Mouse (Mus musculus) CH12F3 (cell line): ENCODE data around the gene Copg2.
"Not testable (repeated sequence)": the region's sequence is repeated elsewhere in the genome, so short reads cannot be mapped to it uniquely, and the experiment has no call there.

Experiments
- in situ Hi-C: fragments of 300-500 bp; cut with MboI; formaldehyde crosslinking; loops from 2 replicates; pipeline ENCODE4 v1.14.3; 2020; ENCODE audit warnings: low sequenced_read_pairs

The Copg2 gene

GRCm38 (mm10) chr6:30832241-30832640, 64.4 kb downstream of the Copg2 start:
- in situ Hi-C loops: no loop called here

DNA sequence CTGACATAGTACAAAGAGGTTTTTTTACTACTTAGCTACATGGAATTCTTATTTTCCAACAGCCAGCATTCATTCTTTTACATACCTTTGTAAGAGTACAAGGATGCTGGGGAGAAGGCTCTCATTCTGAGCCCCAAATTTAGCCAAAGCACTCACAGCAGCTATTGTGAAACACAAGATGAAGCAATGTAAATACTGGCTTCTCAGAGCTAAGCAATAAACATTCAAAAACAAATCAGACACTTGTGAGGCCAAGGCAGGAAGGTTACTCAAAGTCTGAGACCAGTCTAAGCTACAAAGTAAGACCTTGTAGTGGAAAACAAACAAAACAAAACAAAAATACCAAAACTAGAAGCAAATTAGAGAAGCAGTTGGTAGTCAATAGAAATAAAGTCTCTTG, 83.0 kb downstream of the Copg2 start:
- in situ Hi-C loops: no loop called here

DNA sequence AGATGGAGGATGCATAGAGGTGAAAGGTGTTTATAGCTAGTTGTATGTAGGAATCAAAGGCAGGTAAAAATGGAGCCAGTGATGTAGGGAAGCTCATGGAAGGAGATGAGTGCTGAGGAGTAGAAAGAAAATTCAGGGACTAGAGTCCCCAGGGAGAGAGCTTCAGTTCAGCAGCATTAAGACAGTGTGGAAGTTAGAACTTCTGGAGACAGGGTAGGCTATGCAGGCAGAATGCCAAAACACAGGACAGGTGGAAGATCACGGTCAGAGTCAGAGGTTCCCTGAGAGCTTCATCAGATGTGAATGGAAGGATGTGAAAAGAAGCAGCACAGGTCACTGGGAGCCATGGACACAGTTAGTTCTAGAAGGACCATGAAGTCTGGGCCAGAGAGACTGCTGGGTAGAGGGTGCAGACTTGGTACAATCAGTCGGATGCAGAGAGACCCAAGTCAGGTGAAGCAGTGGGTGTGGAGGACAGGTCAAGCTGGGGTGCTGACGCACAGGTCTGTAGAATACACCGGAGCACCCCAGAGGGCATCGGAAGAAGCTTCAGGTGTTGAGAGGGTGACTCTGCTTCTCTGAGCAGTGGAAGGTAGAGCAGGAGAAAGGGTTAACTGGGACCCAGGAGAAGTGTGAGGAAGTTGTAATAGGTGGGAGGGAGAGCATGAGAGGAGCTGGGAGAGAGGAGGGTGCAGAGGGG, 91.4 kb downstream of the Copg2 start:
- in situ Hi-C loops: no loop called here

DNA sequence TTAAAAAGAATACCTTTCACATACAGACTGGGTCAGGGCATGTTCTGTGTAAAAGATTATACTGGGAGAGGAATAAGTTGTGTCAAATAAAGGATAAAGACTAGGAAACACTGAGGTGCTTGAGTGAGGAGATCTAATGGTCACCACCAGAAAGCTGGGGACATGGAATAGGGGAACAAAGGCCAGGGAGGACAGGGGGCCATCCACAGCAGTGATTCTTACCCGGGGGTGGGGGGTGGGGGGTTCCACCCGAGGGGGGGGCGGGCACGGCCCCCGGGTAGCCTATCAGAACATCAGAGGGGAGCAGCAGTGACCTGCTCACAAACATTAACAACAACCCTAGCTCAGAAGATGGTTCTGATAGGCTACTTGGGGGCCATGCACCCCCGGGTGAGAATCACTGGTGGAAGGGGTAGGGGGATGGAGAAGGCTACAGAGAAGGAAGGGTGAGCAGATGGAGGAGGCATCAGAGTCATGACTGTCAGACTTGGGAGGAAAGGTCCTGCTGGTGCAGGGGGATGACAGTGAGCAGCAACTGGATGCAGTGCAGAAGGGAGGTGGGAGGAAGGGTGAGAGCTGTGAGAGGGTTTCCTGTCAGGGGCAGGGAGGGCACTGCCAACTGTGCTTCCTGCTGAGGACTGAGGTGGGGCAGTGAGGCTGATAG, 92.1 kb downstream of the Copg2 start:
- in situ Hi-C loops: not testable (repeated sequence)

- in situ Hi-C loops: not testable (repeated sequence)
Observed at GRCm38 (mm10) chr6:30802915-30803314, 93.7 kb downstream of the Copg2 start.

DNA sequence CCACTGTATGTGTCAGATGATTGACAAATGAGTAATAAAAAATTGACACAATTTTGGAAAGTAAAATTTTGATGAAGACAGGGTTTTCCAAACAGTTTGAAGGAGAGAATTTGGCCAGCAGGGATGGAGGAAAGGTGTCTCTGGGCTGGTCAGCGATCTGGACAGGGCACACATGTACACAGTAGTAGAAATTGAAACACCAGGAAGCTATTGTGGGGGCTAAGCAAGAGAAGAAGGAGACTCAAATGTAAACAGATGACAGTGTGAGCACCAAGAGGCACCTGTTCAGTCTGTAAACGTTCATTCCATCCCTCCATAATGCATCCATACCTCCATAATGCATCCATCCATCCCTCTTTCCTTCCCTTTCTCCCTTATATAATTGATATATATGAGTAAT, 145.4 kb downstream of the Copg2 start:
- in situ Hi-C loops: no loop called here

DNA sequence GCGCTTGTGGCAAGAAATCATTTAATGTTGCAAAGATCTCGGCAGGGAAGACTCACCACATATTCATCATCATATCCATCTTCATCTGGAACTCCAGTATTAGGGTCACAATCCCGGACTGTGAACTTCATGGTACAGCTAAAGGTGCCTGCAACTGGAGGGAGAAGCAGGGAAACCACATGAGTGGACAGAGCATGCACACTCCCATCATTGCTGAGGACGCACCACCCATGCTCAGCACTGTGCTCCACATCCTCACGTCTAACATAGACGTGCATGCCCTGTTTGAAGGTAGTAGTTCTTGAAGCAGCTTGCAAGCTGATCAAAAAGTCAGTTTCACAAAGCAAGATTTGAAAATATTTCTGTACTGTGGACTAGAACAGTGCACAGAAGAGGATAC, 146.1 kb downstream of the Copg2 start:
- in situ Hi-C loops: no loop called here

GRCm38 (mm10) chr6:30749892-30750291, 146.7 kb downstream of the Copg2 start:
- in situ Hi-C loops: no loop called here

GRCm38 (mm10) chr6:30749042-30749689, 147.4 kb downstream of the Copg2 start:
- in situ Hi-C loops: no loop called here

GRCm38 (mm10) chr6:30748358-30748910, 148.2 kb downstream of the Copg2 start:
- in situ Hi-C loops: no loop called here

- in situ Hi-C loops: no loop called here
Observed at GRCm38 (mm10) chr6:30747631-30748357, 148.8 kb downstream of the Copg2 start.

- in situ Hi-C loops: no loop called here
Observed at GRCm38 (mm10) chr6:30745591-30745990, 151.0 kb downstream of the Copg2 start.

- in situ Hi-C loops: no loop called here
Observed at GRCm38 (mm10) chr6:30744846-30745245, 151.7 kb downstream of the Copg2 start.

DNA sequence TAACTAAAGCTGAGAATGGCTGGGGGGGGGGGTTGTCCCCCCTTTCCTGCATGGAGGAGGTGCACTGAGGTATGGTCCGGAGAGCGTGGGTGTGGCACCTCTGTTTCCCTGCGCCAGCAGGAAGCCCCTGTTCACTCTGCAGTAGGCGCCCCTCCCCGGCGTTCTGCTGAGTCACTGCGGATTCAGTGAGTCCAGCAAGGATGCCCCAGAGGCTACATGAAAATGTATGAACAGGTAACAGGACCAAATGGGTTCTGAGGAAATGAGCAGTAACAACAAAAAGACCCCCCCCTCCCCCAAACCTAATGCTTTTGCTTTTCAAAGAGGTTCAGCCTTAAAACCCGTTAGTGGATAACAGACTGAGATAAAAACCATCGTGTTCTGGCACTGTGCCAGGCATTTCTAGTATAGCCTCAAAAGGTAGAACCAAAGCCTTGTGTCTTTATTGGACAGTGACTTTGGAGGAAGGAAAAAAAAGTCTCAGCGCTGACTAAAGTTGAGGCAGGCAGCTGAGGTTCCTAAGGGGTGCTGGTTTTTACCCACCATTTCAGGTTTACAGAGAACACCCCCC, 157.3 kb downstream of the Copg2 start:
- in situ Hi-C loops: no loop called here

GRCm38 (mm10) chr6:30738464-30739006, 158.1 kb downstream of the Copg2 start:
- in situ Hi-C loops: no loop called here

DNA sequence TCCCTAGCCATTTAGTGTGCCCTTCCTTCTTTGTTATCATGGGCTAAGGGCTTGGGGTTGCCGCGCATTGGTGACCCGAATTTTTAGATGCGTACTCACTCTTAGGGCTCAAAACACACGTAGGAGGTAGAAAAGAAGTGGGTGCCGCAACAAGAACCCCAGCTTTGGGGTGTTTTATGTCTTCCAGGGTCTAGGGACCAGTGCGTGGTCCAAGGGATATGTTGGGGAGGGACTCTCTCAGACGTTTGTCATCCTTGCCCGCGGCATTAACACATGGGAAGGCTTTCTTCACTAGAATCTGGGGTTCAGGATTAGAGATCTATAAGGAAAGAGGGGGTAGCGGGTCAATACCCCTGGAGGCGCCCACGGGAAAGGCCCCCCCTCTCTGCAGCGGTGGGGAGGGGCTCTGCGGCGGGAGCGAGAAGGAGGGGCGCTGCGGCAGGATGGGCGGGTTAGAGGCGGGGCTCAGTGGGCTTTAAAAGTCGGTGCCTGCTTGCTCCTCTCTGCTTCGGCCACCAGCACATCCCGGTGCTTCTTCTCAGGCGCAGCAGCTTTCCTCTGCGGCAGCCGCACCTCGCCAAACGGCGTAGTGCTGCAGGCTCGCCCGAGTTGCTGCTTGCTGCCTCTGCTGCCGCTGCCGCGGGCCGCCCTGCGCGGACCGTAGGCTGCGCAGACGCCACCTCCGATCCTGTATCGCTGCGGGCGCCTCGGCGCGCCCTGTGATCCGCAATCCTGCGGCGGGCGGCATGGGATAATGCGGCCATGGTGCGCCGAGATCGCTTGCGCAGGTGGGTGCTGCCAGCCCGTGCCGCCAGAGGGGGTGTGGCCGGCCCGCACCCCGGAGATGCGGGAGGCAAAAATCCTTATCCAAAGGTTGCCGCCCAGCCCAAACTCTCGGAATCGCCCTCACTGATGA, 158.8 kb downstream of the Copg2 start:
- in situ Hi-C loops: no loop called here

DNA sequence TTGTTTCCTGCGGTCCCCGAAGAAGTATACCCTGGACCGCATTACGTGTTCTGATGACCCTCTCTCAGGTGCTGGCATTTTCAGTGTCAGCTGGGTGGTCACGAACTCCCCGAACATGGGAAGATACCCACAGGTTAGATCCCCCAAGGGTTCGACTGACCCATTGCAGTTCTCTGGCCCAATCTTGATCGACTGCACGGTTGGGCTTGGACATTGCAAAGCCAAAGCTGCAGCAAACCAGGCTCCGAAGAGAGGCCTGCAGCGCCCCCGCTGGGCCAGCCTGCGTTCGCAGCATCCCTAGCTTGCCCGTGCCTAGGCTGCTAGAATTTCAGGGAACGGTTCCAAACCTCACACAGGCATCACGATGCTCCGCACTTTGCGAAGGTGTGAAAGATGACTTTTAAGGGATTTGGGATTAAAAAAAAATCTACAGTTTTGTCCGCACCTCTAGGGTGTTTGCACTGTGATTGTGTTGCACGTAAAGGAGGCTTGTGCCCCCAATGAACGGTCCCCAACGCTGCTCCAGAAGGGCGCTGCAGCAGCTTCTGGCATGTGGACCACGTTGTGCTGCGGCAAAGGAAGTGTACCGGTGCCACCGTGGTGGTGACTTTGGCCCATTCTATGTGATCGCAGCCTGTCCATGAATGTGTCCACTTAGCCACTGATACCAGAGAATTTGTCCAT, 159.6 kb downstream of the Copg2 start:
- in situ Hi-C loops: no loop called here

GRCm38 (mm10) chr6:30736372-30736762, 160.2 kb downstream of the Copg2 start:
- in situ Hi-C loops: no loop called here
